Mouse (Mus musculus) monocyte, adult 5-6 weeks (primary cell): ENCODE measurements around the gene BC024978. TPM values are rescaled to one million over a fixed set of nuclear protein-coding genes. Genes with fewer than 3 reads are reported as not detected.
"Not testable (repeated sequence)": the region's sequence is repeated elsewhere in the genome, so short reads cannot be mapped to it uniquely, and the experiment has no call there.

Experiments
- ATAC-seq: fragments of 153-309, 156-312 bp; replicated peaks from 2 replicates; pipeline ENCODE4 v1.8.0; 2017; ENCODE audit warnings: mild to moderate bottlenecking; ENCODE audit not compliant: low TSS enrichment, insufficient number of reproducible peaks, severe bottlenecking, poor library complexity, low FRiP score
- total RNA-seq: library from RNA; stranded (forward); fragments of 200-1000, 200-491, 200-594 nt; gene quantifications from 3 replicates; pipeline ENCODE4 v1.2.3, GENCODE M21; 2017

The BC024978 gene
- total RNA-seq, 1 experiment from 2014 or later = 1.0 TPM

DNA sequence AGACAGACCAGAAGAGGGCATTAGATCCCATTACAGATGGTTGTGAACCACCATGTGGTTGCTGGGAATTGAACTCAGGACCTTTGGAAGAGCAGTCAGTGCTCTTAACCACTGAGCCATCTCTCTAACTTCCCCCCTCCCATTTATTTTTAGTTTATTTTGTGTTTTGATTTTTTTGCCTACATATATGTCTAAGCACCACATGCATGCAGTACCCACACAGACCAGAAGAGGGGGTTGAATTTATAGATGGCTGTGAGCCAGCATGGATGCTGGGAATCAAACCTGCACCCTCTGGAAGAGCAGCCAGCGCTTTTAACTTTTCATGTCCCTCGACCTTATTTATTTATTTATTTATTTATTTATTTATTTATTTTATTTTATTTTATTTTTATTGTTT lies 48.5 kb downstream of the BC024978 start:
- ATAC-seq = not testable (repeated sequence)

DNA sequence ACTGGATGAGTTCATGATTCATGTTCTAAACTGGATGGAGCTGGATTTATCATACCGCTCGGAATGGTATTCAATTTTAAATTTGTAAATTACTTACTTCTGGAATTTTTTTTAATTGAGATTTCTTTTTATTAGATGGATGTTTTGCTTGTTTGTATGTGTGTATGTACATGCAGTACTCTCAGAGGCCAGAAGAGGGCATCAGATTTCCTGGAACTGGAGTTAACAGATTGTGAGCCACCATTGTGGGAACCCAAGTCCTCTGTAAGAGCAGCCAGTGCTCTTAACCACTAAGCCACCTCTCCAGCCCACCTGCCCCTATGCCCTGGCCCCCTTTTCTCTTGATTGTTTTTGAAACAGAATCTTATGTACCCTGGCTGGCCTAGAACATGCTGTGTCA lies 53.6 kb downstream of the BC024978 start:
- ATAC-seq = no peak

DNA sequence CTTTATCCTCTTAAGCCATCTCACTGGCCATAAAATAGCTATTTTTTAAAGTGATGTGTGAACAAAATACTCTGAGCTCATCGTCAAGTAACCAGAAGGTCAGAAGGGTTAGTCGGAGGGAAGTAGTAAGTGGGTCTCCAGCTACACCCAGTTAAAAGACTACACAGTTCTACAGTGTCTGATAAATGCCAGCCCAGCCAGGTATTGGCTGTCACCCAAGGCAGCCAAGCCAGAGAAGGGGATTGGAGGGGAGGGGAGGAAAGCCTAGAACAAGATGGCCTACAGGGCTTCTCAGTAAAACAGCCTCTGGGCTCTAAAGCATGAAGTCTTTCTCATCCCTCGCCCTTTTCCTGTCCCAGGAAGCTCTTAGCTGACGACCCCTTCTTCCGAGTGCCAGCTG lies 54.3 kb downstream of the BC024978 start:
- ATAC-seq = no peak

DNA sequence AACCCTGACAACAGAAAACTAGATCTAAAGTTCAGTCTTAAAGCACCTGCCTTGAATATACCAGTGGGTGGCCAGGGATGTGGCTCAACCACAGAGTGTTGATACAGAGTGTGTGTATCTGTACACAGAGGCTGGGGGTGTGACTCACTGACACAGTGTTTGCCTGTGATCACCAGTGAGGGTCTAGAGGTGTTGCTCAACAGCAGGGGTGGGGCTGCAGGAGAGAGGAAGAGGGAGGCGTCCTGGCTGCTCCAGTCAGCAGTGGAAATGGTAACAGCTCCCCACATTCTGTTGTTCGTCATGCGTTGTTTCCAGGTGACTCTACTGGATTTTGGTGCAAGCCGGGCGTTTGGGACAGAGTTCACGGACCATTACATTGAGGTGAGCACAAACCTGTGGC lies 56.4 kb downstream of the BC024978 start:
- no peak for ATAC-seq

DNA sequence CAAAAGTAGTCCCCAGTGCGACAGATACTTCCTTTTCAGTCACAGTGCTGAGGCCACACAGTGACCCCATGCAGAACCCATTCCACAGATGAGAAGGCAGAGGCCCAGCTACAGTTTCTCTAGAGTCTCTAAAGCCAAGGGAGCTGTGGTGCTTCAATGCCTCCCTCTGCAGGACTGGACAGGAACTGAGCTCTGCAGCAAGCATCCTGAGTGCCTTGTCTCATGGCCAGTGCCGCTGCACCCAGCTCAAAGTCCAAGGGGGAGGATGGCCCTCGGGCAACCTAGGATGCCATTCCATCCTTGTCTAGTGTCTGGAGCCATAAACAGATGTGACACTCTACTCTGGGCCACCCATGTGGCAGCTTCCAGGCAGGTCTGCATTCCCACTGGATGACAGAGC lies 60.1 kb downstream of the BC024978 start:
- no peak for ATAC-seq

DNA sequence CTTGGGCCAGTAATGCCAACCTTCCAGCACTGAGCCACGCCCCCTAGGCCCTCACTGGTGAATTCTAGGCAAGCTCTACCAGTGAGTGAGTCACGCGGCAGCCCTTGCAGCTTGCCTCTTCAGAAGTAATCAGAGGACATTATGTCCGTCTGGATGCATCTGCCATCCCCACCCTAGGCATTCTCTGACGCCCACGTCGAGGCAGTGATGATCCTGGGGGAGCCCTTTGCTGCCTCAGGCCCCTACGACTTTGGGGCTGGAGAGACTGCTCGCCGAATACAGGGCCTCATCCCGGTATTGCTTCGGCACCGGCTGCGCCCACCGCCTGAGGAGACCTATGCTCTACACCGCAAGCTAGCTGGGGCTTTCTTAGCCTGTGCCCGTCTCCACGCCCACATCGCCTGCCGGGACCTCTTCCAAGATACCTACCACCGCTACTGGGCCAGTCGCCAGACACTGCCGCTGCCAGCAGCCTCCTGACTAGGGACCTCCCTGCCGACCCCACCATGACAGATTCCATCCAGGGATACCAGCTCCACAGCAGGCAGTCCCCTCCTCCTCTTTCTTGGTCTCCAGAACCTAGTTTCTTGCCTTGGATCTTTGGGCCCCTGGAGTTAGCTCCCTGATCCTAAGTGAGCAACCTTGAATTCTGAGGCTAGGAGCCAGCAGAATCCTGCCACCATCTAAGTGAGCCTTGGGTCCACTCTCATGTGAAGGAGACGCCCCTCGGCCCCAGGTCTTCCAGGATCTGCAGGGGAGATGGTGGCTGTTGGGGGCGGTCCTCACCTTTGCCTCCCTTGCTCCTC lies 61.7 kb downstream of the BC024978 start:
- no peak for ATAC-seq

DNA sequence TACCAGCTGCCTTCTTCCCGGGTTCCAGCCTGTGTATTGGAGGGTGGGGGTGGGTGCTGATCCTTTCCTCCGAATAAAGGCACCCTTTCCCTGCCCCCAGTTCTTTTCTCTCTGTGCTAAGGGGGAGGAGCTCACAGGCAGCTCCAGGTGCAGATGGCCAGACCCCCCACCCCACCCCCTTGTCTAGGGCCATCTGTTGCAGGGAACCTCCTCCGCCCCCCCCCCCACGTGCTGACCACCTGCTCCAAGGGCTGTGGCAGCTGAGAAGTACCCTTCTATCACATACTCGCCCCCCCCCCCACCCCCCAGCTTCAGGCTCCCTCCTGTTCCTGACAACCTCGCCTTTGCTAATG lies 62.2 kb downstream of the BC024978 start:
- ATAC-seq = no peak

DNA sequence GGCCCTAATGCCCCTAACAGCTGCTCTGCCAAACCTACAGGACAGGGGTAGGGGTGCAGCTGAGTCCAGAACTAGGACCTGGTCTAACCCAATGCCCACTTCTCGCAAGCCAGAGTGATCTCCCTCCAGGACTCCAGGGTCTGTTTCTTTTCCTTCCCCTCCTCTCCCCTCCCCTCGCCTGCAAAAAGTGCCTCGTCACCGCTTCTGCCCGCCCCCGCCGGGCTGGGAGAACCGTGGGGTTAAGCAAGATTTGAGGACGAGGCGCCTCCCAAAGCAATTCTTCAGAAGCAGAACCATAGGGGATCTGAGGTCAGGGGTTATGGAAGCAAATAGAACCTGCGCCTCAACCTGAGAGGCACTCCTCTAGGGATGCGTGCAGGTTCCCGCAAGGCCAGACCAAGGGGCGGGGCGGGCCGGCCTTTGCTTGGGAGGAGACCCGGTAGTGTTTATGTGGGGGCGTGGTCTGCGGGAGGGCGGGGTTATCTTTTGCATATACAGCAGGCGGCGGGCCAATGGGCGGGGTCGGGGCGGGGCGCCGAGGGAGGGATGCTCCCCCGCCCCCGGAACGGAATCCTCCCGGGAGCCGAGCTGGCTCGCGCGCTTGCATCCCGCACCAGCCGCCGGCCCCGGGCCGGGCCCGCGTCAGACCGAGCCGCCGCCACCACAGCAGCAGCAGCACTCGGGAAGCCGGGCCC lies 62.8 kb downstream of the BC024978 start, which contains the start of gene Numbl:
Gene Numbl (plus strand): TSS at position 229 of the 695 bp plus-strand sequence.
- peak; percentile 78 for ATAC-seq

DNA sequence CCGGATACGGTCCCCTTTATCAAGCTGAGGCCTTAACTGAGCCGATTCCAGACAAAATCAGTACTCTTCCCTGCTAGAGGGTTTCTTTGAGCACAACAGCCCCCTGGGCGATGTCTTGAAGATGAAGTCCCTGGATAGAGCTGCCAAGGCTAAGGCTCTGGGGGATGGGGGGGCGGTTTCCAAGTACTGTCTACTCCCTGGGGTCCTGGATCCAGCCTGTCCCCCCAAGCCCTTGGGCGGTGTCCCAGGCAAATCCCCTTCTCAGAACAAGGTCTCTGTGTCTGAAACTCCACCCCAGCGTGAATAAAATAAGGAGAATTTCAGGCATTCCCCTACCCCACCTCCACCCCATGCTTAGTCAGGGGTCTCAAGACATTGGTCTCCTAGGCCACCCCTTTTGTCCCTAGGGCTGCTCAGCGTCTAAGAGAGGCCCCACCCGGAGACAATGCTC lies 63.7 kb downstream of the BC024978 start:
- no peak for ATAC-seq

DNA sequence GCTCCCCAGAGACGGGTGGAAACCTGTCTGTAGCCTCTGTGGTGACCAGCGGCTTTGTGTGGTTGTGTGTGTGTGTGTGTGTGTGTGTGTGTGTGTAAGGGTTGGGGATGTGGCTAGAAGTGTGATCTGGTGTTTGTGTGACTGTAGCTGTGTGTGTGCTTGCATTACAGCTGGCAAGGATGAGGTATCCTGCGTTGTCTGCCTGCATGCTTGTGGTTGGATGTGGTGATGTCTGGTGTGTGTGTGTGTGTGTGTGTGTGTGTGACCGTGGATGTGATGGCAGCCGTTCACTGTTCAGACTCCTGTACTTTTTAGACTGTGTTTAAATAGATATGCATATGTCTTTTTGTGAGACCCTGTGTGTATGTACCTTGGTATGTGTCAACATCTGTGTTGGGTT lies 64.2 kb downstream of the BC024978 start:
- no peak for ATAC-seq

Other genes starting within 250 kb of the BC024978 start
- not detected in 3 replicates for gene Cyp2a12, start 166.7 kb upstream of the BC024978 start, total RNA-seq
- gene Cyp2f2, start 75.9 kb upstream of the BC024978 start, total RNA-seq = not detected in 3 replicates
- not detected in 3 replicates for gene Cyp2t4, start 42.1 kb upstream of the BC024978 start, total RNA-seq
- gene Egln2, start 29.0 kb upstream of the BC024978 start, total RNA-seq = 51.9 to 73.8 TPM (median 54.0 TPM) in 3 replicates
- 19.0 to 40.2 TPM (median 40.1 TPM) in 3 replicates for gene Rab4b, start 16.9 kb upstream of the BC024978 start, total RNA-seq
- not detected in 3 replicates for gene Gm21983, start 14.7 kb upstream of the BC024978 start, total RNA-seq
- 2.7 TPM in 1 of 3 replicates, not detected in the others for gene Mia, start 14.6 kb upstream of the BC024978 start, total RNA-seq
- gene Snrpa, start 490 bp downstream of the BC024978 start, total RNA-seq = 29.2 to 37.2 TPM (median 29.4 TPM) in 3 replicates
- gene Itpkc, start 32.9 kb downstream of the BC024978 start, total RNA-seq = 6.7 to 9.7 TPM (median 9.1 TPM) in 3 replicates
- gene Coq8b, start 37.2 kb downstream of the BC024978 start, total RNA-seq = 7.0 to 22.6 TPM (median 19.4 TPM) in 3 replicates
- gene Numbl, start 62.7 kb downstream of the BC024978 start, total RNA-seq = 1.2 to 2.5 TPM (median 2.1 TPM) in 3 replicates
- gene Ltbp4, start 141.9 kb downstream of the BC024978 start, total RNA-seq = 0.68 TPM in 1 of 3 replicates, not detected in the others
- gene Shkbp1, start 160.2 kb downstream of the BC024978 start, total RNA-seq = 33.3 to 47.0 TPM (median 39.9 TPM) in 3 replicates
- not detected in 3 replicates for gene Gm20479, start 161.6 kb downstream of the BC024978 start, total RNA-seq